Mouse (Mus musculus) G1E (cell line): ENCODE measurements around the gene Rhbdd1. TPM values are rescaled to one million over a fixed set of nuclear protein-coding genes. Genes with fewer than 3 reads are reported as not detected.

Source experiments
- ATAC-seq: 2 replicates; pipeline ENCODE4 v1.8.0; 2016; ENCODE audit warnings: mild to moderate bottlenecking; ENCODE audit not compliant: insufficient number of reproducible peaks, poor library complexity, low FRiP score, severe bottlenecking; ENCODE audit errors: extremely low read depth
- DNase-seq: peaks from one replicate; pipeline ENCODE4 v3.0.0; 2012; ENCODE audit warnings: low spot score
- H3K27me3 ChIP-seq: 2 replicates; pipeline ENCODE4 v1.6.1; 2012; ENCODE audit warnings: mild to moderate bottlenecking, low read length, inconsistent platforms; ENCODE audit not compliant: insufficient read depth
- H3K36me3 ChIP-seq: replicated peaks from 2 replicates; pipeline ENCODE3; 2012; ENCODE audit warnings: mild to moderate bottlenecking, inconsistent platforms
- H3K4me1 ChIP-seq: 2 replicates; pipeline ENCODE4 v1.6.1; 2012; ENCODE audit warnings: low read depth, low read length, inconsistent platforms, mixed read lengths; ENCODE audit not compliant: insufficient read depth
- H3K4me3 ChIP-seq: 2 replicates; pipeline ENCODE4 v1.5.1; 2012; ENCODE audit warnings: low read depth, mild to moderate bottlenecking, inconsistent platforms, low read length, moderate library complexity, mixed read lengths
- H3K9me3 ChIP-seq: replicated peaks from 2 replicates; pipeline ENCODE4 v1.6.1; 2012; ENCODE audit warnings: inconsistent platforms
- CTCF ChIP-seq: IDR thresholded peaks from 2 replicates; pipeline ENCODE4 v1.5.1; 2012; ENCODE audit warnings: low read depth, low read length, inconsistent platforms, mixed read lengths
- GATA1 ChIP-seq: IDR thresholded peaks from 2 replicates; pipeline ENCODE4 v1.6.1; 2012; ENCODE audit warnings: borderline replicate concordance, low read length, inconsistent platforms, mixed read lengths
- GATA2 ChIP-seq: IDR thresholded peaks from 2 replicates; pipeline ENCODE4 v1.6.1; 2012; ENCODE audit warnings: low read depth, low read length, inconsistent platforms, borderline replicate concordance
- POLR2AphosphoS5 ChIP-seq: IDR thresholded peaks from 2 replicates; pipeline ENCODE4 v1.6.1; 2012; ENCODE audit warnings: low read depth, low read length, inconsistent platforms; ENCODE audit not compliant: insufficient replicate concordance
- TAL1 ChIP-seq: conservative IDR thresholded peaks from 2 replicates; pipeline ENCODE4 v1.6.1; 2012; ENCODE audit warnings: low read depth, low read length, inconsistent platforms, mixed read lengths
- polyA plus RNA-seq: library from polyadenylated mRNA; stranded (reverse); fragments of >175 nt; gene quantifications from 2 replicates; pipeline ENCODE4 v1.2.3, GENCODE M21; 2012
- total RNA-seq, 2 experiments: library from RNA; stranded (forward) in 1 of 2; stranded (reverse) in 1 of 2; fragments of 200-1000 nt in 1 of 2; fragments of >200 nt in 1 of 2; fragmentation: Nextera tagmentation in 1 of 2; gene quantifications; 2 replicates each; pipeline ENCODE4 v1.2.3; 2014 to 2017

Gene Rhbdd1
- total and polyA plus RNA-seq, 3 experiments: 2.8 to 60.2 (median 41.8) TPM

- Histone ChIP-seq H3K27me3 (no peaks in the 10 kb centered on the region), H3K4me1 (peaks cover 5% of the 10 kb centered on the region), H3K9me3 (no peaks in the 10 kb centered on the region), H3K4me3 (no peak overlapping the region), H3K36me3 (peaks cover 52% of the 10 kb centered on the region)
- TF ChIP-seq TAL1 (no peak), GATA1 (no peak), CTCF (no peak), GATA2 (no peak), POLR2AphosphoS5 (no peak)
- no peak for ATAC-seq
- no peak for DNase-seq
These were observed 12.0 kb downstream of the Rhbdd1 start for GRCm38 (mm10) chr1:82328033-82328775.

- ATAC-seq: no peak
- H3K4me3 ChIP-seq: no peak overlapping the region
- no peak for TF ChIP-seq GATA2
- TF ChIP-seq TAL1: no peak
- TF ChIP-seq CTCF: no peak
- TF ChIP-seq POLR2AphosphoS5: no peak
- no peak for TF ChIP-seq GATA1
These were observed 13.1 kb downstream of the Rhbdd1 start for GRCm38 (mm10) chr1:82329237-82329953.

GRCm38 (mm10) chr1:82329954-82330247 is 13.6 kb downstream of the Rhbdd1 start:
- H3K9me3 ChIP-seq: no peaks in the 10 kb centered on the region
- no peaks in the 10 kb centered on the region for H3K27me3 ChIP-seq
- TF ChIP-seq CTCF: no peak
- TF ChIP-seq POLR2AphosphoS5: no peak
- no peak for TF ChIP-seq GATA1
- no peak for TF ChIP-seq TAL1
- no peak for TF ChIP-seq GATA2
- H3K36me3 ChIP-seq: peaks cover 63% of the 10 kb centered on the region
- DNase-seq (no peak), ATAC-seq (no peak)
- H3K4me1 ChIP-seq: peaks cover 5% of the 10 kb centered on the region
- no peak overlapping the region for H3K4me3 ChIP-seq

More at GRCm38 (mm10) chr1:82329237-82329953, 13.1 kb downstream of the Rhbdd1 start:
- no peaks in the 10 kb centered on the region for H3K9me3 ChIP-seq
- no peak for DNase-seq
- H3K27me3 ChIP-seq: no peaks in the 10 kb centered on the region
- peaks cover 58% of the 10 kb centered on the region for H3K36me3 ChIP-seq
- H3K4me1 ChIP-seq: peaks cover 5% of the 10 kb centered on the region

DNA sequence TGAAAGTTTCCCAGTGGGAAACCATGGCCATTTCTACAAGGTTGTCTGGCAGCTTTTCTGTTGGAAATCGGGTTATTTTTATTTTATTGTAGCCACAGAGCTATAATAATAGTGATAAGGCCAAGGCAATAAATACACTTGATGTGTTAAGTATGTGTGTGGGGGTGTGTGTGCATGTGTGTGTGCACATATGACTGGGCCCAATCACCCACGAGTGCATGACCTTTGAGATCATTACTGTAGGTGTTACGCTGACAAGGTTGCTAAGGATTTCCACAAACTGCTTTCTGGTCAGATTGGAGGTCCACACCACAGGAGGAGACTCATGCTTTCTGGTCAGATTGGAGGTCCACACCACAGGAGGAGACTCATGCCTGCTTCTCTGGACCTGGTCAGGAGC is 18.3 kb downstream of the Rhbdd1 start:
- DNase-seq (no peak), ATAC-seq (no peak)
- Histone ChIP-seq H3K9me3 (no peaks in the 10 kb centered on the region), H3K4me3 (no peak overlapping the region), H3K27me3 (no peaks in the 10 kb centered on the region), H3K4me1 (peaks cover 13% of the 10 kb centered on the region), H3K36me3 (peaks cover 62% of the 10 kb centered on the region)
- TF ChIP-seq CTCF (no peak), POLR2AphosphoS5 (no peak), TAL1 (no peak), GATA1 (no peak), GATA2 (no peak)

- no peak for DNase-seq
- H3K4me1 ChIP-seq: no peaks in the 10 kb centered on the region
- ATAC-seq: no peak
- H3K27me3 ChIP-seq: no peaks in the 10 kb centered on the region
- peaks cover 75% of the 10 kb centered on the region for H3K36me3 ChIP-seq
- H3K9me3 ChIP-seq: no peaks in the 10 kb centered on the region
- TF ChIP-seq POLR2AphosphoS5 (no peak), TAL1 (no peak), GATA1 (no peak), GATA2 (no peak), CTCF (no peak)
- no peak overlapping the region for H3K4me3 ChIP-seq
These were observed 36.8 kb downstream of the Rhbdd1 start for GRCm38 (mm10) chr1:82353089-82353488.

DNA sequence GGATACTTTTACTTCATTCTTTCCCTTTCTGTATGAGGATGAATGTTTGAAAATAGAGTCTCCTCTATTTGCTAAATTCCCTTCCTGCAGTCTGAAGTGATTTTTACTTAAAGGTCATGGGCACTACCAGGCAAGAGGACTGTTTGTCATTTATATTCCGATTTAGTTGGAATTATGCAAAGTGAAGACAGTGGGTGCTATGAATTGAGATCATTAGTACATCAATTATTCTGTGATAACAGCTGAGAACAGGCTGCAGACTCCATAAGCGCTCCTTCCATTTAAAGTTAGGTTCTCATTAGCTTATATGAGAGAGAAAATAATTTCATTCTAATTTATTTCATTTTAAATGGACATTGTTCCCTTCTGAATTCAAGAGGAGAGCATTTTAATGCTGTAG is 37.5 kb downstream of the Rhbdd1 start:
- H3K36me3 ChIP-seq: peaks cover 74% of the 10 kb centered on the region
- no peaks in the 10 kb centered on the region for H3K4me1 ChIP-seq
- no peaks in the 10 kb centered on the region for H3K9me3 ChIP-seq
- DNase-seq (no peak), ATAC-seq (no peak)
- no peak overlapping the region for H3K4me3 ChIP-seq
- TF ChIP-seq CTCF: no peak
- no peak for TF ChIP-seq GATA1
- TF ChIP-seq GATA2: no peak
- no peak for TF ChIP-seq POLR2AphosphoS5
- no peak for TF ChIP-seq TAL1
- no peaks in the 10 kb centered on the region for H3K27me3 ChIP-seq
